Mouse (Mus musculus) ES-E14 (cell line): ENCODE measurements around the gene Hist1h4h.

Experiments
- CHD2 ChIP-seq: IDR thresholded peaks from 2 replicates; pipeline ENCODE4 v1.6.1; 2014; ENCODE audit warnings: mild to moderate bottlenecking, low read depth, low read length, inconsistent platforms
- HCFC1 ChIP-seq: IDR thresholded peaks from 2 replicates; pipeline ENCODE4 v1.6.1; 2012; ENCODE audit warnings: low read length, inconsistent platforms, borderline replicate concordance; ENCODE audit not compliant: insufficient read depth
- ZC3H11A ChIP-seq: IDR thresholded peaks from 2 replicates; pipeline ENCODE4 v1.6.1; 2012; ENCODE audit warnings: low read depth, mild to moderate bottlenecking, inconsistent platforms, low read length, borderline replicate concordance
- ZNF384 ChIP-seq: IDR thresholded peaks from 2 replicates; pipeline ENCODE4 v1.6.1; 2012; ENCODE audit warnings: low read depth, low read length, inconsistent platforms

- TF ChIP-seq CHD2 (no peak), ZC3H11A (no peak), HCFC1 (no peak), ZNF384 (no peak)
Observed at GRCm38 (mm10) chr13:23529005-23529404, 1.8 kb upstream of the Hist1h4h start.
